Mouse (Mus musculus) CH12.LX (cell line): Measurements from ENCODE around the gene Cib4. TPM values are rescaled to one million over a fixed set of nuclear protein-coding genes. Genes with fewer than 3 reads are reported as not detected.

ENCODE experiments used
- DNase-seq: peaks from one replicate; pipeline ENCODE4 v3.0.0-alpha.2; 2013; ENCODE audit errors: extremely low read depth
- H3K27ac ChIP-seq: 2 replicates; pipeline ENCODE4 v1.5.1; 2012; ENCODE audit warnings: low read depth, mild to moderate bottlenecking, control low read depth, moderate library complexity; ENCODE audit not compliant: insufficient read depth
- H3K27me3 ChIP-seq: replicated peaks from 2 replicates; pipeline ENCODE3; 2012; ENCODE audit warnings: inconsistent platforms
- H3K36me3 ChIP-seq, 2 experiments: replicated peaks in 1 of 2; 2 replicates each; pipeline versions ENCODE3 to v1.6.1; 2012; ENCODE audit warnings: inconsistent platforms in 1 of 2, low read length in 1 of 2, mild to moderate bottlenecking in 1 of 2, mixed read lengths in 1 of 2, moderate library complexity in 1 of 2; ENCODE audit not compliant: control insufficient read depth in 1 of 2, insufficient read depth in 1 of 2
- H3K4me1 ChIP-seq, 2 experiments: 2 replicates each; pipeline ENCODE4 v1.6.1; 2012; ENCODE audit warnings: inconsistent platforms in 1 of 2, moderate library complexity in 1 of 2; ENCODE audit not compliant: insufficient read depth in 2 of 2, control insufficient read depth in 1 of 2
- H3K4me2 ChIP-seq: 2 replicates; pipeline ENCODE4 v1.6.1; 2012; ENCODE audit warnings: low read depth, mild to moderate bottlenecking, control low read depth; ENCODE audit not compliant: poor library complexity, insufficient read depth, severe bottlenecking
- H3K4me3 ChIP-seq, 3 experiments: fragments of 150-350 bp in 1 of 3; sonication (generic) in 1 of 3; replicated peaks in 1 of 3; 2 replicates each; pipeline versions ENCODE3 to v1.5.1; 2011 to 2012; ENCODE audit warnings: low read depth in 2 of 3, low read length in 2 of 3, mild to moderate bottlenecking in 2 of 3, moderate library complexity in 2 of 3, control low read depth in 1 of 3, improper control_type of control experiment in 1 of 3, inconsistent platforms in 1 of 3, mixed read lengths in 1 of 3; ENCODE audit not compliant: poor library complexity in 1 of 3
- H3K79me2 ChIP-seq: replicated peaks from 2 replicates; pipeline ENCODE4 v1.6.1; 2012; ENCODE audit warnings: mild to moderate bottlenecking, moderate library complexity; ENCODE audit not compliant: control insufficient read depth, poor library complexity, insufficient read depth, severe bottlenecking; ENCODE audit errors: extremely low read depth
- H3K9ac ChIP-seq: 2 replicates; pipeline ENCODE4 v1.6.1; 2012; ENCODE audit warnings: low read depth, mild to moderate bottlenecking, control low read depth, moderate library complexity; ENCODE audit not compliant: insufficient read depth
- H3K9me3 ChIP-seq: replicated peaks from 2 replicates; pipeline ENCODE3; 2012; ENCODE audit warnings: low read length, inconsistent platforms, mixed read lengths
- CHD1 ChIP-seq: IDR thresholded peaks from 2 replicates; pipeline ENCODE4 v1.6.1; 2012; ENCODE audit warnings: low read depth, low read length, improper control_type of control experiment, inconsistent platforms
- CHD2 ChIP-seq: IDR thresholded peaks from 2 replicates; pipeline ENCODE4 v1.6.1; 2011; ENCODE audit warnings: low read length, improper control_type of control experiment
- CTCF ChIP-seq, 2 experiments: IDR thresholded peaks in 1 of 2; conservative IDR thresholded peaks in 1 of 2; 2 replicates each; pipeline ENCODE4 v1.5.1; 2011 to 2012; ENCODE audit warnings: low read depth in 2 of 2, low read length in 2 of 2, improper control_type of control experiment in 1 of 2, inconsistent platforms in 1 of 2, mild to moderate bottlenecking in 1 of 2, moderate library complexity in 1 of 2
- GABPA ChIP-seq: IDR thresholded peaks from 2 replicates; pipeline ENCODE4 v1.6.1; 2012; ENCODE audit warnings: low read depth, low read length, improper control_type of control experiment, inconsistent platforms; ENCODE audit not compliant: insufficient replicate concordance
- JUN ChIP-seq: IDR thresholded peaks from 2 replicates; pipeline ENCODE4 v1.6.1; 2011; ENCODE audit warnings: low read depth, mild to moderate bottlenecking, low read length, improper control_type of control experiment, moderate library complexity; ENCODE audit not compliant: insufficient read depth
- MAFK ChIP-seq: IDR thresholded peaks from 2 replicates; pipeline ENCODE4 v1.6.1; 2011; ENCODE audit warnings: low read length, improper control_type of control experiment; ENCODE audit not compliant: insufficient replicate concordance
- MAX ChIP-seq: IDR thresholded peaks from 2 replicates; pipeline ENCODE4 v1.6.1; 2011; ENCODE audit warnings: low read length, improper control_type of control experiment
- MEF2A ChIP-seq: IDR thresholded peaks from 2 replicates; pipeline ENCODE4 v1.6.1; 2014; ENCODE audit warnings: low read depth, mild to moderate bottlenecking, inconsistent platforms, low read length, improper control_type of control experiment, borderline replicate concordance
- MXI1 ChIP-seq: IDR thresholded peaks from 2 replicates; pipeline ENCODE4 v1.6.1; 2011; ENCODE audit warnings: mild to moderate bottlenecking, low read depth, low read length, improper control_type of control experiment
- NELFE ChIP-seq: IDR thresholded peaks from 2 replicates; pipeline ENCODE4 v1.6.1; 2011; ENCODE audit warnings: low read depth, low read length, improper control_type of control experiment
- NRF1 ChIP-seq: IDR thresholded peaks from 2 replicates; pipeline ENCODE4 v1.6.1; 2014; ENCODE audit warnings: low read depth, mild to moderate bottlenecking, inconsistent platforms, low read length, improper control_type of control experiment, moderate library complexity
- RAD21 ChIP-seq: IDR thresholded peaks from 2 replicates; pipeline ENCODE4 v1.6.1; 2011; ENCODE audit warnings: low read depth, mild to moderate bottlenecking, low read length, improper control_type of control experiment, moderate library complexity
- RCOR1 ChIP-seq: conservative IDR thresholded peaks from 2 replicates; pipeline ENCODE4 v1.6.1; 2012; ENCODE audit warnings: low read depth, mild to moderate bottlenecking, inconsistent platforms, low read length, improper control_type of control experiment
- SMC3 ChIP-seq: IDR thresholded peaks from 2 replicates; pipeline ENCODE4 v1.6.1; 2011; ENCODE audit warnings: low read depth, low read length, improper control_type of control experiment
- TBP ChIP-seq: conservative IDR thresholded peaks from 2 replicates; pipeline ENCODE4 v1.6.1; 2011; ENCODE audit warnings: low read depth, low read length, improper control_type of control experiment
- UBTF ChIP-seq: IDR thresholded peaks from 2 replicates; pipeline ENCODE4 v1.6.1; 2012; ENCODE audit warnings: low read depth, mild to moderate bottlenecking, inconsistent platforms, low read length, improper control_type of control experiment, moderate library complexity
- USF1 ChIP-seq: IDR thresholded peaks from 2 replicates; pipeline ENCODE4 v1.6.1; 2014; ENCODE audit warnings: low read depth, mild to moderate bottlenecking, inconsistent platforms, low read length, improper control_type of control experiment
- USF2 ChIP-seq: conservative IDR thresholded peaks from 2 replicates; pipeline ENCODE4 v1.6.1; 2011; ENCODE audit warnings: low read depth, low read length, improper control_type of control experiment
- ZC3H11A ChIP-seq: IDR thresholded peaks from 2 replicates; pipeline ENCODE4 v1.6.1; 2012; ENCODE audit warnings: low read depth, mild to moderate bottlenecking, inconsistent platforms, low read length, improper control_type of control experiment
- ZNF384 ChIP-seq: IDR thresholded peaks from 2 replicates; pipeline ENCODE4 v1.6.1; 2012; ENCODE audit warnings: low read depth, low read length, improper control_type of control experiment, inconsistent platforms
- dilution Hi-C: fragments of 300-500 bp; cut with MboI; formaldehyde crosslinking; loops from 2 replicates; pipeline ENCODE4 v1.14.3; 2020; ENCODE audit warnings: low sequenced_read_pairs; ENCODE audit not compliant: extremely low pct_unique_long_range_greater_than_20kb, extremely low pct_ligation_motif_present
- in situ Hi-C: fragments of 300-500 bp; cut with MboI; formaldehyde crosslinking; loops from 3 replicates; pipeline ENCODE4 v1.14.3; 2019; ENCODE audit warnings: low sequenced_read_pairs, low pct_ligation_motif_present, low pct_unique_long_range_greater_than_20kb, mixed read lengths
- polyA plus RNA-seq: library from polyadenylated mRNA; unstranded; fragments of >175 nt; gene quantifications from 2 replicates; pipeline ENCODE4 v1.2.1, GENCODE M21; 2012; ENCODE audit warnings: low read depth; ENCODE audit not compliant: insufficient read length
- total RNA-seq, 2 experiments: library from RNA; depleted of rRNA; stranded (reverse); fragments of 300-350 nt in 1 of 2; fragments of >200 nt in 1 of 2; gene quantifications; 2 replicates each; pipeline ENCODE4 v1.2.3; 2012 to 2014

The Cib4 gene
- total and polyA plus RNA-seq, 3 experiments = not detected

DNA sequence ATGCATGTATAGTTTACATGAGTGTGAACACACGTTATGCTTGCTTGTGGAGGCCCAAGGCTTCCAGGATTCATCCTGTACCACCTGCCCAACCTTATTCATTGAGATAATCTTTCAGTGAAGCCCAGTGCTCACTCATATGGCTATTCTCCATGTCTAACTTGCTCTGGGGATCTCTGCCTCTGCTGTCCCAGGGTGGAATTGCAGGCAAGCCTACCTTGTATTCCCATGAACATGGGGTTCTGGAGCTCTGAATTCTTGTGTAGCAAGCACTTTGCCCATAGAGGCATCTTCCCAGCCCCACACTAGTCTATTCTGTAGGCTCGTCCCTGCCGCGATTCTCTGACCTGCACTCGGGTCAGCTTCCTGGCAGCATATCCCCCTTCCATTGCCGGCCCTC, 89.6 kb downstream of the Cib4 start:
- no peaks in the 10 kb centered on the region for H3K79me2 ChIP-seq
- H3K4me1 ChIP-seq = no peaks in the 10 kb centered on the region
- H3K9me3 ChIP-seq = no peaks in the 10 kb centered on the region
- H3K4me2 ChIP-seq = no peak overlapping the region
- TF ChIP-seq UBTF (no peak), CTCF (conservative IDR thresholded peaks at IDR 0.05 in 1 of 2, IDR thresholded peaks at IDR 0.05 in 1 of 2; ENCODE audit: low read depth in 2 of 2, low read length in 2 of 2) (peak in 1 of 2 experiments; percentile 41; a peak in 2 of 4 replicates), USF1 (no peak), MXI1 (no peak)
- dilution Hi-C loops (no loop called here), in situ Hi-C loops (no loop called here)
- no peak overlapping the region for H3K9ac ChIP-seq
- peaks cover 78% of the 10 kb centered on the region for H3K27me3 ChIP-seq
- no peaks in the 10 kb centered on the region for H3K36me3 ChIP-seq
- H3K27ac ChIP-seq = no peak overlapping the region
- DNase-seq = no peak
- H3K4me3 ChIP-seq = no peak overlapping the region

GRCm38 (mm10) chr5:30444327-30444895, 101.2 kb downstream of the Cib4 start:
- DNase-seq = no peak
- dilution Hi-C loops = no loop called here
- TF ChIP-seq MAX (no peak), NRF1 (no peak), CHD2 (no peak), RCOR1 (no peak), USF2 (no peak), GABPA (no peak), MEF2A (no peak), CTCF (conservative IDR thresholded peaks at IDR 0.05 in 1 of 2, IDR thresholded peaks at IDR 0.05 in 1 of 2; ENCODE audit: low read depth in 2 of 2, low read length in 2 of 2) (no peak), CHD1 (no peak), SMC3 (no peak), JUN (no peak), NELFE (no peak), MAFK (no peak), ZNF384 (no peak), RAD21 (no peak), ZC3H11A (no peak), TBP (no peak)
- H3K27ac ChIP-seq = no peak overlapping the region
- H3K9me3 ChIP-seq = no peaks in the 10 kb centered on the region
- no peak overlapping the region for H3K9ac ChIP-seq
- no peak overlapping the region; the same call in 1 of the 2 replicates for H3K4me2 ChIP-seq
- H3K27me3 ChIP-seq = peaks cover 46% of the 10 kb centered on the region
- H3K4me1 ChIP-seq = peaks cover 13 to 18% of the 10 kb centered on the region in 2 experiments
- H3K36me3 ChIP-seq = no peaks in the 10 kb centered on the region
- H3K4me3 ChIP-seq = no peak overlapping the region
- no peaks in the 10 kb centered on the region for H3K79me2 ChIP-seq
- in situ Hi-C loops = no loop called here
